Mouse (Mus musculus): ENCODE data around the gene Upp2.

Upp2 gene

GRCm38 (mm10) chr2:58759676-58760075 lies 192.6 kb downstream of the Upp2 start:
- no peak for DNase-seq (ENCODE audit: low spot score)

GRCm38 (mm10) chr2:58765141-58765540 lies 198.0 kb downstream of the Upp2 start:
- no peak for DNase-seq (ENCODE audit: low spot score)

- DNase-seq (ENCODE audit: low spot score), result no peak
Measured at GRCm38 (mm10) chr2:58773833-58774232, 206.7 kb downstream of the Upp2 start.

- DNase-seq (ENCODE audit: low spot score), result no peak
Measured at GRCm38 (mm10) chr2:58778986-58779495, 211.9 kb downstream of the Upp2 start.

- DNase-seq (ENCODE audit: low spot score), result no peak
Measured at GRCm38 (mm10) chr2:58783526-58783925, 216.4 kb downstream of the Upp2 start.

- DNase-seq (ENCODE audit: low spot score), result no peak
Measured at GRCm38 (mm10) chr2:58786177-58786576, 219.1 kb downstream of the Upp2 start.

- no peak for DNase-seq (ENCODE audit: low spot score)
Measured at GRCm38 (mm10) chr2:58786681-58787080, 219.6 kb downstream of the Upp2 start.

- no peak for DNase-seq (ENCODE audit: low spot score)
Measured at GRCm38 (mm10) chr2:58787360-58787759, 220.3 kb downstream of the Upp2 start.

- DNase-seq (ENCODE audit: low spot score), result no peak
Measured at GRCm38 (mm10) chr2:58789934-58790333, 222.8 kb downstream of the Upp2 start.

- DNase-seq (ENCODE audit: low spot score), result no peak
Measured at GRCm38 (mm10) chr2:58790361-58790760, 223.3 kb downstream of the Upp2 start.

- no peak for DNase-seq (ENCODE audit: low spot score)
Measured at GRCm38 (mm10) chr2:58794489-58794888, 227.4 kb downstream of the Upp2 start.

- no peak for DNase-seq (ENCODE audit: low spot score)
Measured at GRCm38 (mm10) chr2:58795432-58795831, 228.3 kb downstream of the Upp2 start.

- no peak for DNase-seq (ENCODE audit: low spot score)
Measured at GRCm38 (mm10) chr2:58797506-58797905, 230.4 kb downstream of the Upp2 start.

- no peak for DNase-seq (ENCODE audit: low spot score)
Measured at GRCm38 (mm10) chr2:58799126-58799525, 232.0 kb downstream of the Upp2 start.

GRCm38 (mm10) chr2:58799623-58800022 lies 232.5 kb downstream of the Upp2 start:
- no peak for DNase-seq (ENCODE audit: low spot score)

GRCm38 (mm10) chr2:58812941-58813340 lies 245.8 kb downstream of the Upp2 start:
- no peak for DNase-seq (ENCODE audit: low spot score)

- no peak for DNase-seq (ENCODE audit: low spot score)
Measured at GRCm38 (mm10) chr2:58828910-58829600, 262.0 kb downstream of the Upp2 start.

GRCm38 (mm10) chr2:58829981-58830742 lies 263.1 kb downstream of the Upp2 start:
- no peak for DNase-seq (ENCODE audit: low spot score)

GRCm38 (mm10) chr2:58832253-58832980 lies 265.3 kb downstream of the Upp2 start:
- no peak for DNase-seq (ENCODE audit: low spot score)

- DNase-seq (ENCODE audit: low spot score), result no peak
Measured at GRCm38 (mm10) chr2:58841021-58841420, 273.9 kb downstream of the Upp2 start.

GRCm38 (mm10) chr2:58842443-58842842 lies 275.3 kb downstream of the Upp2 start:
- DNase-seq (ENCODE audit: low spot score), result no peak

Measured in c-Kit-positive CD71-positive TER-119-positive erythroid progenitor cells, embryonic 14.5 days (primary cell).